Mouse (Mus musculus): ENCODE data around the gene Reps2. TPM values are rescaled to one million over a fixed set of nuclear protein-coding genes. Genes with fewer than 3 reads are reported as not detected.

Gene Reps2
- total RNA-seq, 2 experiments from 2014 or later, result 0.45 to 9.2 TPM

DNA sequence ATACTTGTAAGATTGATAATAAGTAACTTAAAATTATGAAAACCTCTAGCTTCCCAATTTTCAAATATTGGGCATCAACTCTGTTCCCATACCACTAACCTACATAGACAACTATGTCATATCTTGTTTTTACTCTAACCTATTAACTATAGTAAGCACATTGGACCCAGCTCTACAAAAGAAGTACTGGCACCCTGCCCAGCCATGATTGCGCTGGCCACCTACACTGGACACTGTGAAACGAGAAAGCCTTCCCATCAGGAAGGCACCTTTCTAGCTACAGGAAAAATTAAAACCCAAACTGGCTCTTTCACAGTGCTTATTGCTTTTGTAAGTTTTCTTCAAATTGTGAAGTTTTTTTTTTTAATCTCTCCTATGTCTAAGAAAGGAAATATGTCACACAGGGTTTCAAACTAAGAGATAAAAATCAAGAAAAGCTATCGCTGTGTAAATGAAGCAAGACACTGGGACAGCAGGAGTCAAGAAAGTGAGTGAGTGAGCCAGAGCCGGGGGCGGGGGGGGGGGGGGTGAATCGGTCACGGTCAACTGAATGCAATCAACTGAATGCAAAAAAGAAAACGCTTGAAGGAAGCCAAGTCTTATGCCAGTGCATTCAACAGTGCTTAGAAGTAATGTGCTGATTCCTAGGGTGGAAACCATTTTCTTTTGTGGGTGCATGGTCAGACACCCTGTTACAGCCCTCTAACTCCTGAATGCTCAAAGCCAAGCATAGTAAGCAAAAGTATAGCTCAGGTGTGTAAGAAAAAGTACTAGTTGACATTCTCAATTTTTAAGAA, 52.2 kb downstream of the Reps2 start:
- no peak for ATAC-seq (replicated peaks; ENCODE audit: low FRiP score, poor library complexity, severe bottlenecking)

GRCm38 (mm10) chrX:162590145-162590790, 53.2 kb downstream of the Reps2 start:
- no peak for ATAC-seq (replicated peaks; ENCODE audit: low FRiP score, poor library complexity, severe bottlenecking)

GRCm38 (mm10) chrX:162589173-162589805, 54.2 kb downstream of the Reps2 start:
- no peak for ATAC-seq (replicated peaks; ENCODE audit: low FRiP score, poor library complexity, severe bottlenecking)

DNA sequence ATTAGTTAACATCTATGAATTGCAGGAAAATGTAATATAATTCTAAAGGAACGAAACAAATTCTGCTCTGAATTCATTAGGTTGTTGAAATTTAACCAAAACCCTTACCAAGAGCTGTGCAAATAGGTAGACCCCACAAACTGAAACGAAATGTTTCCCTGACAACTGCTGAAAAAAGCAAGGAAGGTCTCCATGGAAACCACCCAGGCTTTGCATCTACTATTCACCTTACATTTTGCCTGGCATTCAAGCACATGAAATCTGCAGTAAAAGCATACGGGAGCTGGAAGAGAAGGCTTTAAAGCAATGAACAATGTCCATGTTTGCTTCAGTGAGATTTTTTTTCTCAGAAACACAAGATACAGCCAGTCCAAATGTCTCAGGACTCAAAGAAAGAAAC, 59.1 kb downstream of the Reps2 start:
- no peak for ATAC-seq (replicated peaks; ENCODE audit: low FRiP score, poor library complexity, severe bottlenecking)

- ATAC-seq (replicated peaks; ENCODE audit: low FRiP score, poor library complexity, severe bottlenecking), result no peak
These were observed 62.9 kb downstream of the Reps2 start for GRCm38 (mm10) chrX:162580521-162580920.

- ATAC-seq (replicated peaks; ENCODE audit: low FRiP score, poor library complexity, severe bottlenecking), result no peak
These were observed 75.0 kb downstream of the Reps2 start for GRCm38 (mm10) chrX:162568439-162568838.

GRCm38 (mm10) chrX:162565501-162565900, 77.9 kb downstream of the Reps2 start:
- ATAC-seq (replicated peaks; ENCODE audit: low FRiP score, poor library complexity, severe bottlenecking), result no peak

GRCm38 (mm10) chrX:162556459-162556841, 87.0 kb downstream of the Reps2 start:
- no peak for ATAC-seq (replicated peaks; ENCODE audit: low FRiP score, poor library complexity, severe bottlenecking)

DNA sequence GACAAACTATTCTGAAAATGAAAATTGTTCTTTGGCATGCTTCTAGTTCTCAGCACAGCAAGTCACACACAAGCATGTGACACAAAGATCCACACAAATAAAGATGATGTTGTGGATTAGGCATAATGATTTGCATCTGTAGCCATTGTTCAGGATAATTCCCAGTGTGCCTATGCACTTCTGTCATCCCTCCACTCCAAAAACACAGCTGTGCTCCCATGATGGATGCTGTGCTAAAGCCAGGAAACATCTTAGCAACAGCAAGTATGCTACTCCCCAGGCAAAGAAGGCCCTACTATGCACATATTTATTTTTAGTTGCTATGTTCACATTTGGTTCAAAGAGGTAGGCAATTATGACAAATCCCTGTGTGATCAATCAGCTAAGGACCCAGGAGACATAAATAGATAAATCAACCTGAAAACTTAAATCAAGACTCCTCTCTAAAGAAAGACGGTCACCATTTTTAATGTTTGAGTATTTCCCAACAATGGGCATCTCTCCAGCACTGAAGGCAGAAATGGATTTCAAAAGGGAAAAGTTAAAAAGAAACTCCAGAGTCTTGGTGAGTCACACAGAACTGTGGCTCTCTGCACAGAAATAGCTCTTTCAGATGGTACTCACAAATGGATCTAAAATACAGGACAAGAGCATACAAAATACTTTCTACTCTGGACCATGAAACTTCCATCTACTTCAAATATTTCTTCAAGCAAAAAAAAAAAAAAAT, 87.6 kb downstream of the Reps2 start:
- no peak for ATAC-seq (replicated peaks; ENCODE audit: low FRiP score, poor library complexity, severe bottlenecking)

DNA sequence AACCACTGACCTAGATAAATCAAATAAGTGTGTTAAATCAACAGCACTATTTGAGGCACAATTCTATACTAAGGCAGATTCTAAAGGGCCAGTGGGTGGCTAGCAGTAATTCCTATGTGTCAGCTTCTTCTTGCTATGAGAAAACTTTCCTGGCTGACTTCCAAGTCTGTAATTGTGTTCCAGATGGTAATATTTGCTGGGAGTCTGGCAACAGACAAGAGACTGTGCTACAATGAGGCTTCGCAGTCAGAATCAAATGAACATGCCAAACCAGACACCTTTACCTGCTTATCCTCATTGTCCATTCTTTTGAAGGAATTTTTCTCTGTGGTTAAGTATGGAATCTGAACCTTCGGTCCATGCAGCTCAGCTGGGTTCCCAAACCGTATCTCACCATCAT, 88.9 kb downstream of the Reps2 start:
- ATAC-seq (replicated peaks; ENCODE audit: low FRiP score, poor library complexity, severe bottlenecking), result no peak

GRCm38 (mm10) chrX:162552383-162552782, 91.1 kb downstream of the Reps2 start:
- no peak for ATAC-seq (replicated peaks; ENCODE audit: low FRiP score, poor library complexity, severe bottlenecking)

DNA sequence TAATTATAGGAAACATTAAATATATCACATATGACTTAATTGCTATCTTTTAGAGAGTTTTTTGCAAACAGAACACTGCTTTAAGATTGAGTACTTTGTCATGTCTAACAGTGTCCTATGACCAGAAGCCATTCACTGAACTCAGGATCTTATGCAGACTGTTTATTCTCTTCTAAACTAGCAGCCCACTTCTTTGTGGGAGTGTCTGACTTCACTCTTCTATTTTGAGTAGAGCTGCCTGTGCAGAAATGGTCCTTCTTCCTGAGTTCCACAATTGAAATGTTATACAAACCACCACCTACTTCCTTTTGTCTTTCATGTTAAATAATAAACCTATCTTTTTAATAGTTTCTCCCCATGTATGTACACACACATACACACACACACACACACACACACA, 98.4 kb downstream of the Reps2 start:
- ATAC-seq (replicated peaks; ENCODE audit: low FRiP score, poor library complexity, severe bottlenecking), result no peak

- ATAC-seq (replicated peaks; ENCODE audit: low FRiP score, poor library complexity, severe bottlenecking), result no peak
These were observed 100.7 kb downstream of the Reps2 start for GRCm38 (mm10) chrX:162542576-162543227.

DNA sequence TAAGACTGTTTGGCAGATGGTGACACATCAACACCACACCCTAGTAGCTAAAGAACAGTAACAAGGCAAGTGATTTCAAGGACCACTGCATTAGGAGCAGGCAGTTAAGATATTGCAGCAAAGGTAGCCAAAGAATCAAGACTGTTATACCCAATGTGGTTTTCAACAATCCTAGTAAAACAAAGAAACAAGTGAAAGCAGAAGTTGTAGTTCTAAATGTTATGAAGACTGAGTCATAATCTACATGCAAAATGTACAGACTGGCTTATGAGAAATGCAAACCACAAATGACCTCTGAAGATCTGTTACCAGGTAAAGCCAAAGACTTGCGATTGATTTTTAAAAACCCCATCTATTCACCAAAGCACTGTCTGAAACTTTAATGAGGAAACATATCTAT, 101.5 kb downstream of the Reps2 start:
- no peak for ATAC-seq (replicated peaks; ENCODE audit: low FRiP score, poor library complexity, severe bottlenecking)

DNA sequence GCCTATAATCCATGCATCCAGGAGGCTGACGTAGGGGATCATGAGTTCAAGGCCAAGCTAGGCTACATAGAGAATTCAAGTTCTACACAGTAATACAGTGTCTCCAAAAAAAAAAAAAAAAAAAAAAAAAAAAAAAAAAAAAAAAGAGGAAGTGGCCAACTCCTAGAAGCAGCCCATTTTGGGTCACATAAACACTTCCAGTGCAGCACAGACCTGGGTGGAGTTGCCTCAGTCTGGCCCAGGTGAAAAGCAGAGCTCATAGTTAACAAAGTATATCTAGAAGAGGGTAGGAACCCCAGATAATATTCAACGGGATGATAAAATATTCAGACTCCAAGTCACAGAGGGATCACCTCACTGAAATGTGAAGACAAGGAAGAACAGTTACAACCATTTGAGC, 112.4 kb downstream of the Reps2 start:
- ATAC-seq (replicated peaks; ENCODE audit: low FRiP score, poor library complexity, severe bottlenecking), result no peak

GRCm38 (mm10) chrX:162527240-162527639, 116.2 kb downstream of the Reps2 start:
- ATAC-seq (replicated peaks; ENCODE audit: low FRiP score, poor library complexity, severe bottlenecking), result no peak

DNA sequence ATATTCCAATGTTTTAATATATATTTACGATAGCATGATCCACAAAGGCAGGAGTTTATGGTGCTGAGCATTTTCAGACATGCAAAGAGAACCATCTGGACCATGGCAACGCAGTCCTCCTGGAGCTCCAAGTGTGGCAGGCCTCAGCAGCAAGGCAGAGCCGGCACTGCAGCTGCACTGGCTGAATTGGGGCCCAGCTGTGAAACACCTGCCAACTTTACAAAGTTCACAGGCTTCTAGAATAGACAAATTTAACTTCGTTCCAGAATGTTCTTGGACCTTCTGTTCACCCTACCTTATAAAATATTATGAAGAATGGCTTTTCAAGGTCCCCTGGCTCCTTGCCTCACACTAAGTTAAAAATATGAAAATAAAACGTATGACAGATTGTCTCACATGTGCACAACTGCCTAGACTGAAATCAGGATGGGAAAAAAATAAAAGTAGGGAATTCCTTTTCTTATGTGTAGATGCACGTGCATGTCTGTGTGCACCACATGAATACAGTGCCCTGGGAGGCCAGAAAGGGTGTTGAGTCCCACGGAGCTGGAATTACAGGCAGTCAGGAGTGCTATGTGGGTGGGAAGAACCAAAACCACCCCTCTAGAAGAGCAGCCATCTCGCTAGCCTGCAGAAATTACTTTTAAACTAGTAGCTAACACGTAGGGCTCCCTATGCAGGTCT, 121.5 kb downstream of the Reps2 start:
- ATAC-seq (replicated peaks; ENCODE audit: low FRiP score, poor library complexity, severe bottlenecking), result no peak

DNA sequence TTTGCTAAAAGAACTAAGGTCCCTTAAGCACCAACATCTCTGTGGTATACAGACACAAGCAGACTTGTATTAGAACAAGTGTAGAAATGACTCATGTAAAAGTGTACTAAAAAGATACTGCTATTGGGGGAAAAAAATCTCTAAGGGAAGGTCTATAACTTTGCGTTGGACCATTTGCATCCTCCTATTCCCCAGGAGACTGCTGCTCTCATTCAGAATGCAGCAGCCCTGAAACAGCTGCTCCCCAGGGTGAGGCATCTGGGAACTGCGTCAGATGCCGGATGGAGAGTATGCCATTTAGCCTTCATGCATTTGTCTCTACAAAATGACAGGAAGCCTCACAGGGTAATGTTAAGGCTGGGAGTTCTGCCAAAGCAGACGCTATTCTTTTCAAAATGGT, 122.3 kb downstream of the Reps2 start:
- ATAC-seq (replicated peaks; ENCODE audit: low FRiP score, poor library complexity, severe bottlenecking), result no peak

DNA sequence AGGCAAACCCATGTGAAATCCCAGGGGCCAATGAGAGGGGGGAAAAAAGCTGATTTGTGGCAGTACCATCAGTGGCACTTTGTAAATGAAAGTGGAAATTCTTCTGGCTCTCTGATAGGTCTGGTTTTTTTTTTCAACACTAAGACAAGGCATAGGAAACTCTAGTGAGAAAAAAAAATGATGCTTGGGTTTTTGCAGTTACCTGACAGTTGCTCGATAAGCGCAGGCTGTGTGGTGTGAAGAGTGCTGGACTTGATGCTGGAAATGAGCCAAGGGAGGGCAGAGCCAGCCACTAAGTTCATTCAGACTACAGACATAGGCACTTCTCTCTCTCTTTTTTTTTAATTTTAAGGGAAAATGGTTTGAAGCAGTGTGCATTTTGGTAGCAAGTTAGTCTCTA, 123.1 kb downstream of the Reps2 start:
- ATAC-seq (replicated peaks; ENCODE audit: low FRiP score, poor library complexity, severe bottlenecking), result no peak
